Mouse (Mus musculus): ENCODE results near the gene Dbil5. TPM values are rescaled to one million over a fixed set of nuclear protein-coding genes. Genes with fewer than 3 reads are reported as not detected.

Gene Dbil5
- polyA plus RNA-seq, 1 experiment = not detected

DNA sequence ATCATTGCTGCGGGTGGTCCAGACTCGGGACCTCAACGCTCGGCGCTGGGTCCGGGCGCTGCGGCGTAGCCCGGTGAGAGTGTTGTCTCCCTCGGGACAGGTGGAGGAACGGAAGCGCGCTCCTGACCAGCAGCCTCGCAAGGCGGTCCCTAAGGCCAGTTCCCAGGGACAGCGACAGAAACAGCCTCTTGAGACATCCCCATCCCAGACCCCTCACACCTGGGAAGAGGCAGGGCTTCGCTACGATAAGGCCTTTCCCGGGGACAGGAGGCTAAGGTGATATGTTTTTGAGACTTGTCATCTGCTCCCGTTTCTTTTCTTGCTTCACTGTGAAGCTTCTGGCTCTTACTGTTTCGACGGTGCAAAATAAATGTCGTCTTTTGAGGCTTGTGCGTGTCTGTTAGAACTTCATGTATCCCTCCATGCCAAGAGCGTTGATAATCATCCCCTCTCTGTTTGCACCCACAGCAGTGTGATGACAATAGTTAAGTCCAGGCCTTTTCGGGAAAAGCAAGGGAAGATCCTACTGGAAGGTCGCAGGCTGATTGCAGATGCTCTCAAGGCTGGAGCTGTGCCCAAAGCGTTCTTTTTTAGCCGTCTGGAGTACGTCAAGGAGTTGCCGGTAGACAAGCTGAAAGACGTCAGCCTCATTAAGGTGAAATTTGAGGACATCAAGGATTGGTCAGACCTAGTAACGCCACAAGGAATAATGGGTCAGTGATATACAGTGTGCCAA is 26.6 kb downstream of the Dbil5 start:
- Histone ChIP-seq H3K4me1 (ENCODE audit: control insufficient read depth, insufficient read depth, low read length) (no peaks in the 10 kb centered on the region; the same call in 1 of the 2 replicates), H3K4me3 (replicated peaks; ENCODE audit: control insufficient read depth, low read depth, low read length) (peak overlapping the region; percentile 83), H3K27ac (ENCODE audit: control insufficient read depth, insufficient read depth, low read depth, low read length, poor library complexity) (no peak overlapping the region; the same call in 1 of the 2 replicates)
- TF ChIP-seq CTCF (IDR thresholded peaks at IDR 0.05; ENCODE audit: control insufficient read depth, insufficient read depth, low read length) (no peak), POLR2A (IDR thresholded peaks at IDR 0.05; ENCODE audit: borderline replicate concordance, control insufficient read depth, low read depth, low read length) (no peak)
- 6% methylated on average over 34 of the region's 34 CpGs for WGBS

DNA sequence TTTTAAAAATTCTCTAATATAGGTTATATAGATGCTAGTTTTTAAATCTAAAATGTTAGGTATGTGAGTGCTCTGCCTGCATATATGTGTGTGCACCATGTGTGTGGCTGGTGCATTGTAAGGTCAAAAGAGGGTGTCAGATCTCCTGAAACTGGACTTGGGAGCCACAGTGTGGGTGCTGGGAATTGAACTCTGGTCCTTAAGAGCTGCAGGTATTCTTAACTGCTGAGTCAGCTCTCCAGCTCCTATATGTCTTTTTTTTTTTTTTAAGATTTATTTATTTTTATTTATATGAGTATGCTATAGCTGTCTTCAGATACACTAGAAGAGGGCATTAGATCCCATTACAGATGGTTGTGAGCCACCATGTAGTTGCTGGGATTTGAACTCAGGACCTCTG is 29.0 kb downstream of the Dbil5 start:
- H3K4me3 ChIP-seq (replicated peaks; ENCODE audit: control insufficient read depth, low read depth, low read length) = no peak overlapping the region
- H3K27ac ChIP-seq (ENCODE audit: control insufficient read depth, insufficient read depth, low read depth, low read length, poor library complexity) = no peak overlapping the region
- no peak for TF ChIP-seq POLR2A (IDR thresholded peaks at IDR 0.05; ENCODE audit: borderline replicate concordance, control insufficient read depth, low read depth, low read length)
- no peak for TF ChIP-seq CTCF (IDR thresholded peaks at IDR 0.05; ENCODE audit: control insufficient read depth, insufficient read depth, low read length)
- no peaks in the 10 kb centered on the region; the same call in 1 of the 2 replicates for H3K4me1 ChIP-seq (ENCODE audit: control insufficient read depth, insufficient read depth, low read length)

GRCm38 (mm10) chr11:76247239-76247638 is 29.8 kb downstream of the Dbil5 start:
- H3K27ac ChIP-seq (ENCODE audit: control insufficient read depth, insufficient read depth, low read depth, low read length, poor library complexity) = no peak overlapping the region
- no peak for TF ChIP-seq POLR2A (IDR thresholded peaks at IDR 0.05; ENCODE audit: borderline replicate concordance, control insufficient read depth, low read depth, low read length)
- TF ChIP-seq CTCF (IDR thresholded peaks at IDR 0.05; ENCODE audit: control insufficient read depth, insufficient read depth, low read length) = no peak
- H3K4me3 ChIP-seq (replicated peaks; ENCODE audit: control insufficient read depth, low read depth, low read length) = no peak overlapping the region
- WGBS = 69% methylated on average over 2 of the region's 2 CpGs
- H3K4me1 ChIP-seq (ENCODE audit: control insufficient read depth, insufficient read depth, low read length) = no peaks in the 10 kb centered on the region; the same call in 1 of the 2 replicates

GRCm38 (mm10) chr11:76252036-76252435 is 34.6 kb downstream of the Dbil5 start:
- 62% methylated on average over 3 of the region's 3 CpGs for WGBS
- Histone ChIP-seq H3K4me1 (ENCODE audit: control insufficient read depth, insufficient read depth, low read length) (no peaks in the 10 kb centered on the region), H3K4me3 (replicated peaks; ENCODE audit: control insufficient read depth, low read depth, low read length) (no peak overlapping the region), H3K27ac (ENCODE audit: control insufficient read depth, insufficient read depth, low read depth, low read length, poor library complexity) (no peak overlapping the region)
- TF ChIP-seq CTCF (IDR thresholded peaks at IDR 0.05; ENCODE audit: control insufficient read depth, insufficient read depth, low read length) (no peak), POLR2A (IDR thresholded peaks at IDR 0.05; ENCODE audit: borderline replicate concordance, control insufficient read depth, low read depth, low read length) (no peak)

- H3K4me3 ChIP-seq (replicated peaks; ENCODE audit: control insufficient read depth, low read depth, low read length) = no peak overlapping the region
- TF ChIP-seq CTCF (IDR thresholded peaks at IDR 0.05; ENCODE audit: control insufficient read depth, insufficient read depth, low read length) (peak; percentile 87), POLR2A (IDR thresholded peaks at IDR 0.05; ENCODE audit: borderline replicate concordance, control insufficient read depth, low read depth, low read length) (no peak)
- no peak overlapping the region for H3K27ac ChIP-seq (ENCODE audit: control insufficient read depth, insufficient read depth, low read depth, low read length, poor library complexity)
- H3K4me1 ChIP-seq (ENCODE audit: control insufficient read depth, insufficient read depth, low read length) = no peaks in the 10 kb centered on the region
- WGBS = 62% methylated on average over 5 of the region's 5 CpGs
These were observed 35.9 kb downstream of the Dbil5 start for GRCm38 (mm10) chr11:76253145-76253917.

- no peaks in the 10 kb centered on the region for H3K4me1 ChIP-seq (ENCODE audit: control insufficient read depth, insufficient read depth, low read length)
- 85% methylated on average over 4 of the region's 4 CpGs for WGBS
- H3K27ac ChIP-seq (ENCODE audit: control insufficient read depth, insufficient read depth, low read depth, low read length, poor library complexity) = no peak overlapping the region
- no peak for TF ChIP-seq POLR2A (IDR thresholded peaks at IDR 0.05; ENCODE audit: borderline replicate concordance, control insufficient read depth, low read depth, low read length)
- no peak for TF ChIP-seq CTCF (IDR thresholded peaks at IDR 0.05; ENCODE audit: control insufficient read depth, insufficient read depth, low read length)
- no peak overlapping the region for H3K4me3 ChIP-seq (replicated peaks; ENCODE audit: control insufficient read depth, low read depth, low read length)
These were observed 36.5 kb downstream of the Dbil5 start for GRCm38 (mm10) chr11:76253918-76254264.

GRCm38 (mm10) chr11:76255431-76256001 is 38.1 kb downstream of the Dbil5 start:
- H3K27ac ChIP-seq (ENCODE audit: control insufficient read depth, insufficient read depth, low read depth, low read length, poor library complexity) = no peak overlapping the region
- TF ChIP-seq POLR2A (IDR thresholded peaks at IDR 0.05; ENCODE audit: borderline replicate concordance, control insufficient read depth, low read depth, low read length) = no peak
- no peak for TF ChIP-seq CTCF (IDR thresholded peaks at IDR 0.05; ENCODE audit: control insufficient read depth, insufficient read depth, low read length)
- no peak overlapping the region for H3K4me3 ChIP-seq (replicated peaks; ENCODE audit: control insufficient read depth, low read depth, low read length)
- WGBS = 71% methylated on average over 4 of the region's 4 CpGs
- no peaks in the 10 kb centered on the region; the same call in 1 of the 2 replicates for H3K4me1 ChIP-seq (ENCODE audit: control insufficient read depth, insufficient read depth, low read length)

DNA sequence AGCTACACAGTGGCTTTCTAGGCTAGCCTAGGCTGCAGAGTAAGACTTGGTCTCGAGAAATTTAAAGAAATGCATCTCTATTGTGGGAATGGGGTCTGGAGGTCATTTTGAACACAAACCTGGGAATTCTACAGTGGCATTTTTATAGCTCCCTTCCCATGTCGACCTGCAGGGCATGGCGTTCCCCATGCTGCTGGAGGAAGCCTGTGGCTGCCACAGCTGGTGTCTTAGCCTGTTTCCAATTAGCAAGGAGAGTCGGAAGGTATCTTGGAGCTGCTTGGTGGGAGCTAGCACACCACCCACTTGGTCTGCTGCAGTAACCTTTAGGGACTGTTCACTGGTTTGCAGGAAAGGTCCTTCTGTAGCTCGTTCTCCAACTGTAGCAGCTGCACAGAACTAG is 38.7 kb downstream of the Dbil5 start:
- Histone ChIP-seq H3K27ac (ENCODE audit: control insufficient read depth, insufficient read depth, low read depth, low read length, poor library complexity) (no peak overlapping the region), H3K4me3 (replicated peaks; ENCODE audit: control insufficient read depth, low read depth, low read length) (no peak overlapping the region), H3K4me1 (ENCODE audit: control insufficient read depth, insufficient read depth, low read length) (no peaks in the 10 kb centered on the region; the same call in 1 of the 2 replicates)
- TF ChIP-seq CTCF (IDR thresholded peaks at IDR 0.05; ENCODE audit: control insufficient read depth, insufficient read depth, low read length) (no peak), POLR2A (IDR thresholded peaks at IDR 0.05; ENCODE audit: borderline replicate concordance, control insufficient read depth, low read depth, low read length) (no peak)
- WGBS = 70% methylated on average over 5 of the region's 5 CpGs

Data from bone marrow, adult 2 months (tissue).